Mouse (Mus musculus) limb, embryonic 15.5 days (tissue): Measurements from ENCODE around the gene A830018L16Rik. TPM values are rescaled to one million over a fixed set of nuclear protein-coding genes. Genes with fewer than 3 reads are reported as not detected.

Source experiments
- ATAC-seq: fragments of 200-750 bp; cut with Nextera tagmentation; 2 replicates; pipeline ENCODE4 v1.8.0; 2017; ENCODE audit warnings: low read depth, moderate TSS enrichment; ENCODE audit not compliant: insufficient number of reproducible peaks, low FRiP score, low TSS enrichment
- H3K27ac ChIP-seq: fragments of 300-500 bp; sonication (generic); 2 replicates; pipeline ENCODE4 v1.5.1; 2015; ENCODE audit warnings: moderate library complexity, mild to moderate bottlenecking, inconsistent platforms
- H3K27me3 ChIP-seq: fragments of 300-500 bp; sonication (generic); 2 replicates; pipeline ENCODE4 v1.6.1; 2015; ENCODE audit warnings: inconsistent platforms
- H3K36me3 ChIP-seq: fragments of 300-500 bp; sonication (generic); 2 replicates; pipeline ENCODE4 v1.6.1; 2015; ENCODE audit warnings: inconsistent platforms
- H3K4me1 ChIP-seq: fragments of 300-500 bp; sonication (generic); 2 replicates; pipeline ENCODE4 v1.6.1; 2015; ENCODE audit warnings: inconsistent platforms
- H3K4me2 ChIP-seq: fragments of 300-500 bp; sonication (generic); 2 replicates; pipeline ENCODE4 v1.6.1; 2015; ENCODE audit warnings: mild to moderate bottlenecking, inconsistent platforms
- H3K4me3 ChIP-seq: fragments of 300-500 bp; sonication (generic); 2 replicates; pipeline ENCODE4 v1.5.1; 2015; ENCODE audit warnings: mild to moderate bottlenecking, inconsistent platforms
- H3K9ac ChIP-seq: fragments of 300-500 bp; sonication (generic); 2 replicates; pipeline ENCODE4 v1.6.1; 2015; ENCODE audit warnings: inconsistent platforms
- H3K9me3 ChIP-seq: fragments of 300-500 bp; sonication (generic); 2 replicates; pipeline ENCODE4 v1.6.1; 2016; ENCODE audit warnings: inconsistent platforms
- WGBS: fragments of 180-500 bp; shearing (Covaris S2); methylation state at CpG from one replicate; pipeline ENCODE4 v1.1.7; 2015; 5-methylcytosine and 5-hydroxymethylcytosine counted together
- polyA plus RNA-seq: library from polyadenylated mRNA; unstranded; fragments of >200 nt; fragmentation: Nextera tagmentation; extraction: Ambion mirVana; gene quantifications from 2 replicates; pipeline ENCODE4 v1.2.1, GENCODE M21; 2015

The A830018L16Rik gene
- 0.97 and 1.9 TPM in 2 replicates for polyA plus RNA-seq

DNA sequence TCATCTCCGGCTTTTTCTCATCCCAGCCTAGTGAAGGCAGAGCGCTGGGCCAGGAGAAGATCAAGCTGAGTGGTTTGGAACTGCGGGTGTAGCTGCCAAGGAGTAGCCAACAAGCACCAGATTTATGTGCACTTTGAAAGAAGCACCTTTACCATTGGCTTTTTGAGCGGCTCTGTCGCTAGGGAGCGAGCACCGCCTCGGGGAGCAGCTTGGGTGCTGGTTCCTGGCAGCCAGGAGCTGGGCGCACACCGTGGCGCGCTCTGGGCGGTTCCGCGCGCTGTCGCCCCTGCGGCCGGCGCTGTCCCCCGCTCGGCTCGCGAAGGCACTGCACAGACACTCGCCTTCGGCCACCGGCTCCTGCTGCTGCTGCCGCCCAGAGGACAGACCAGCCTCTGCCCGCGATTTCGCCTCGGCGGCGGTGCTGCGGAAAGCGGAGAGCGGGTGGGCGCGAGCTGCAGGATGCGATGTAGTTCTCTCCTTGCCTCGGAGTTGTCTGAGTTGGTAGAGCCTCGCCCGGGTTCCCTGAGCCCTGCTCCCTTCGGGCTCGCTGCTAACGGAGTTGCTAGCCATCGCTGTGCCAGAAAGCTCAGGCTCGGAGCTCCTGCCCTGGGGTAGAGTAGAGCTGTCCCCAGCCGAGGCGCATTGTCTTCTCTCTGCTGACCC lies at the start of gene A830018L16Rik:
TSS of gene A830018L16Rik (plus strand) at position 212 of the 663 bp plus-strand sequence.
- Histone ChIP-seq H3K9me3 (no peaks in the 10 kb centered on the region), H3K9ac (peak within 1 kb of the TSS; percentile 18; the same call in 1 of the 2 replicates), H3K4me1 (peaks cover 5% of the 10 kb centered on the region; the same call in 1 of the 2 replicates), H3K36me3 (no peaks in the 10 kb centered on the region), H3K4me3 (peak within 1 kb of the TSS; percentile 52), H3K27ac (no peak within 1 kb of the TSS), H3K27me3 (no peaks in the 10 kb centered on the region; the same call in 1 of the 2 replicates), H3K4me2 (peak within 1 kb of the TSS; percentile 89)
- ATAC-seq, result peak; percentile 79
- WGBS, result under 1% methylated on average over 50 of the region's 50 CpGs

DNA sequence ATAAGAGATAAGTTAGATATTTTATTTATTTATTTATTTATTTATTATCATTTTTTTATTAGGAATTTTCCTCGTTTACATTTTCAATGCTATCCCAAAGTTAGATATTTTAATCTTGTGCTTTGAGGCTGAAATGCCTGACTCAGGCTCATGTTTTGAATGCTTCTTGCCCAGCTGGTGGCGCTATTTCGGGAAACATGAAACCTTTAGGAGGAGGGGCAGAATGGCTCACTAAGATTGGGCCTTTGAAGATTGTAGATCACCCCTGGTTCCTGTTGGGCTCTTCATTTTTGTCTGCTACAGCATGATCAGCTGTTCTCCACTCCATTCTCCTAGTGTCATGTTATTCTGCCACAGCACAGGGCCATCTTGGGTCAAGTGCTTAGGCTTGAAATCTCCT lies 28.1 kb upstream of the A830018L16Rik start:
- Histone ChIP-seq H3K27ac (no peak overlapping the region), H3K9me3 (no peaks in the 10 kb centered on the region), H3K9ac (no peak overlapping the region), H3K4me3 (no peak overlapping the region), H3K4me2 (no peak overlapping the region), H3K36me3 (no peaks in the 10 kb centered on the region), H3K4me1 (no peaks in the 10 kb centered on the region), H3K27me3 (no peaks in the 10 kb centered on the region)
- WGBS, result 62% methylated on average over 3 of the region's 3 CpGs
- no peak for ATAC-seq

DNA sequence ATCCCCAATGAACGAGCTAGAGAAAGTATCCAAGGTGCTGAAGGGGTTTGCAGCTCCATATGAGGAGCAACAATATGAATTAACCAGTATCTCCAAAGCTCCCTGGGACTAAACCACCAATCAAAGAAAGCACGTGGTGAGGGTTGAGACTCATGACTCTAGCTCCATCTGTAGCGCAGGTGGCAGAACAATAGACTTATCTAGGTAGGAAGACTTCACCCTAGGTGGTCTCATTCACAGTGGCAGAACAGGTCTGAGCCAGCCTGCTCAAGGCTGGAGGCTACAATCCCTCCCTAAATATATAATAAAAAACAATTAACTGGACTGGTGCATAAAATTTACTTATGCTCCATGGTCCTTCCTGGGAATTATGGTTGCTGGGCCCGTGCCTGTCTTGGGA lies 18.5 kb upstream of the A830018L16Rik start:
- Histone ChIP-seq H3K27me3 (no peaks in the 10 kb centered on the region), H3K36me3 (no peaks in the 10 kb centered on the region), H3K9me3 (no peaks in the 10 kb centered on the region), H3K4me2 (no peak overlapping the region), H3K4me3 (no peak overlapping the region), H3K9ac (no peak overlapping the region), H3K27ac (no peak overlapping the region), H3K4me1 (no peaks in the 10 kb centered on the region)
- WGBS, result 53% methylated on average over 4 of the region's 4 CpGs
- ATAC-seq, result no peak

DNA sequence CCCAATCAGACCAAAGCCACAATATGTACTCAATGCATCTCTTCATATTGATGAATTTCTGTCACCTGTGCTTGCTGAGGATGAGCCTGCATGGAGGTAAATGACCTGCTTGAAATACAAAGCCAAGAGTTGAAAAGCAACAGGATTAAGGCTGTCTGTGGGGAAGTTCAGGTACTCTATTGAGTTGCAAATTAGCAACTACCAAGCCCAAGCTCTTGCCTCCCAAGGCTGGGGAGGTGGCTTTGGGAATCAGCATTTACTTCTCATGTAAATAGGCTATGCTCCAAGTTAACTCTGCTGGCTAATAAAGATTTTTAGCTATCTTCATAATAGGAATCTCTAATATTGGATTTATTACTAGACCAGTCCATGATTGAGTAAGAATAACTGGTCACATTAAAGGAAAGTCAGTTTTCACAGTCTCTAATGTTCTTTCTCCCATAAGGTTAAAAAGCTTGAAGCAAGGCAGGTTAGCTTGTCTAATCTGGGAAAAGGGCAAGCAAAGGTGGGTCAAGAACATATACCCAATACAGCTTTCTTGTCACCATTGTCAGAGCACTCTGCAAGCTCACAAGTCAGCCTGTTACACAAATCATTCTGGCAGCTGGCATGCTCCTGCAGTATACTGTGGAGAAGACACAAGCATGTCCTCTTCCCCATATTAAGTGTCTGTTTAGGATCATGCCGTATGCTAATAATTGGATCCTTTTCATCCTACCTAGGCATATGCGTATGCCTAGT lies 17.7 kb upstream of the A830018L16Rik start:
- no peaks in the 10 kb centered on the region for H3K36me3 ChIP-seq
- no peak overlapping the region for H3K9ac ChIP-seq
- H3K27me3 ChIP-seq, result no peaks in the 10 kb centered on the region
- no peak overlapping the region for H3K4me3 ChIP-seq
- no peaks in the 10 kb centered on the region for H3K4me1 ChIP-seq
- no peak overlapping the region for H3K27ac ChIP-seq
- ATAC-seq, result no peak
- H3K4me2 ChIP-seq, result no peak overlapping the region
- WGBS, result 84% methylated on average over 2 of the region's 2 CpGs
- H3K9me3 ChIP-seq, result no peaks in the 10 kb centered on the region

DNA sequence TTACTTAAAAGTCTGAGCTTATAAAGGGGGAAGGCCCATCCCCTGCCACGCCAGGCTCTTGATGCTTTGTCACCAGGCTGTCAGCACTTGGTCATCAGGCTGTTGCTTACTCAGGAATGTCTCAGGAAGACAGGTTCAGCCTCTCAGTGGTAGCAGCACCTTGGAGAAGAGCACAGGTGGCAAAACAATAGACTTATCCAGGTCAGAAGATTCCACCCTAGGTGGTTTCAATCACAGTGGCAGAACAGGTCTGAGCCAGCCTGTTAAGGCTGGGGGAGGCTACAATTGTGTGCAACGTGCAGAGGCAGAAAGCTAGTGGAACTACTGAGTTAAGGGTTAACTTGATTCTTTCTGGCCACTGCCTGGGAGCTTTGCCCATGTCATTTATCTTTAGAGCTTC lies 12.7 kb upstream of the A830018L16Rik start:
- H3K9ac ChIP-seq, result no peak overlapping the region
- no peaks in the 10 kb centered on the region for H3K4me1 ChIP-seq
- no peaks in the 10 kb centered on the region for H3K9me3 ChIP-seq
- H3K27ac ChIP-seq, result no peak overlapping the region
- no peaks in the 10 kb centered on the region for H3K27me3 ChIP-seq
- ATAC-seq, result no peak
- no peak overlapping the region for H3K4me2 ChIP-seq
- WGBS, result 33% methylated on average over 2 of the region's 2 CpGs
- no peak overlapping the region for H3K4me3 ChIP-seq
- no peaks in the 10 kb centered on the region for H3K36me3 ChIP-seq

GRCm38 (mm10) chr1:11405527-11405926 lies 8.4 kb upstream of the A830018L16Rik start:
- no peak overlapping the region for H3K27ac ChIP-seq
- H3K36me3 ChIP-seq, result no peaks in the 10 kb centered on the region
- H3K27me3 ChIP-seq, result no peaks in the 10 kb centered on the region
- H3K9me3 ChIP-seq, result no peaks in the 10 kb centered on the region
- H3K4me1 ChIP-seq, result no peaks in the 10 kb centered on the region
- ATAC-seq, result no peak
- H3K4me2 ChIP-seq, result no peak overlapping the region
- H3K4me3 ChIP-seq, result no peak overlapping the region
- no peak overlapping the region for H3K9ac ChIP-seq

GRCm38 (mm10) chr1:11406026-11406425 lies 7.9 kb upstream of the A830018L16Rik start:
- no peak for ATAC-seq
- no peaks in the 10 kb centered on the region for H3K36me3 ChIP-seq
- no peaks in the 10 kb centered on the region for H3K9me3 ChIP-seq
- no peak overlapping the region for H3K27ac ChIP-seq
- H3K4me3 ChIP-seq, result no peak overlapping the region
- no peak overlapping the region for H3K4me2 ChIP-seq
- H3K9ac ChIP-seq, result no peak overlapping the region
- H3K27me3 ChIP-seq, result no peaks in the 10 kb centered on the region
- H3K4me1 ChIP-seq, result no peaks in the 10 kb centered on the region
- WGBS, result 77% methylated on average over 3 of the region's 3 CpGs

- WGBS, result 3% methylated on average over 9 of the region's 9 CpGs
- ATAC-seq, result no peak
- H3K4me2 ChIP-seq, result peak overlapping the region; percentile 89
- H3K27me3 ChIP-seq, result no peaks in the 10 kb centered on the region; the same call in 1 of the 2 replicates
- H3K9ac ChIP-seq, result 0 out of 2 replicates have a peak overlapping the region, but pooled peaks have one; percentile 18
- no peak overlapping the region for H3K27ac ChIP-seq
- H3K4me3 ChIP-seq, result peak overlapping the region; percentile 52
- H3K4me1 ChIP-seq, result peaks cover 5% of the 10 kb centered on the region; the same call in 1 of the 2 replicates
- H3K36me3 ChIP-seq, result no peaks in the 10 kb centered on the region
- H3K9me3 ChIP-seq, result no peaks in the 10 kb centered on the region
Observed at GRCm38 (mm10) chr1:11414560-11414959, 655 bp downstream of the A830018L16Rik start.

DNA sequence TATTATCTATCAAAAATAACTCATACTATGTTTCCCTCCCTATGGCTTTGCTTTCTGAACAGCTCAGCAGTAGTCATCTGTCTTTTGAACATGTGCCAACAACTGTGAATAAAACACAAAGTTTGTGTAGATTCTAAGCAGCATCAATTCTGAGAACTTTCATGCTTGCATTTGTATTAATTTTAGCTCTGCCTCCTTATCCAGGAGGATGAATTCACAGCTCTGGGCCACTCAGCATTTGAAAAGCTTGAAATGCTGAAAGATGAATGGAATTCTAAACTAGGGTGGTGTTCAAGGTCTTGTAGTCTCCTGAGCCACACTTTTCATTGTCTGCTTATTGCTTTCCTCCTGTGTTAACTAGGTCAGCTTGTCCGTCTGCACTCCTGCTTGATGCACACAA lies 13.4 kb downstream of the A830018L16Rik start:
- 68% methylated on average over 1 of the region's 1 CpGs for WGBS
- no peak overlapping the region for H3K27ac ChIP-seq
- H3K4me1 ChIP-seq, result no peaks in the 10 kb centered on the region
- H3K4me3 ChIP-seq, result no peak overlapping the region
- no peak overlapping the region for H3K4me2 ChIP-seq
- no peak overlapping the region for H3K9ac ChIP-seq
- no peaks in the 10 kb centered on the region for H3K9me3 ChIP-seq
- ATAC-seq, result no peak
- H3K27me3 ChIP-seq, result no peaks in the 10 kb centered on the region
- H3K36me3 ChIP-seq, result no peaks in the 10 kb centered on the region

DNA sequence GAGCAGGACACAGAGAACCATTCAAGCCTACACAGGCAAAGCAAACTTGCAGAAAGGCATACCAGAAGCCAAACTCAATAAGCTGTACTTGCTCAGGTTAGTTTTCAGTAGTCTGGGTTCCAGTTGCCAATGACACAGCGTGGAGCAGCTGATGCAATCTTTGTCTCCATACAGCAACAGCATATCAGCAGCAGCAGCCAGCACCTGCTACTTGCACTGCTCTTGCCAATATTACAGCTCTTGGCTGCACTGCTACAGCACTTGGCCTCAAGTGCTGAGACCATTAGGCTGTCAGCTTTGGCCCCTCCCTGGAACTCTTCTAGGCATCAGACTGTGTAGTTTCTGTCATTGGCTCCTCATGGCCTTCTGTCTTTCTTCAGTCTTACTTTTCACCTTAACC lies 44.4 kb downstream of the A830018L16Rik start:
- H3K4me1 ChIP-seq, result no peaks in the 10 kb centered on the region
- 79% methylated on average over 1 of the region's 1 CpGs for WGBS
- no peaks in the 10 kb centered on the region for H3K9me3 ChIP-seq
- no peak for ATAC-seq
- H3K4me3 ChIP-seq, result no peak overlapping the region
- no peak overlapping the region for H3K4me2 ChIP-seq
- H3K36me3 ChIP-seq, result no peaks in the 10 kb centered on the region
- no peak overlapping the region for H3K27ac ChIP-seq
- no peak overlapping the region for H3K9ac ChIP-seq
- H3K27me3 ChIP-seq, result no peaks in the 10 kb centered on the region

DNA sequence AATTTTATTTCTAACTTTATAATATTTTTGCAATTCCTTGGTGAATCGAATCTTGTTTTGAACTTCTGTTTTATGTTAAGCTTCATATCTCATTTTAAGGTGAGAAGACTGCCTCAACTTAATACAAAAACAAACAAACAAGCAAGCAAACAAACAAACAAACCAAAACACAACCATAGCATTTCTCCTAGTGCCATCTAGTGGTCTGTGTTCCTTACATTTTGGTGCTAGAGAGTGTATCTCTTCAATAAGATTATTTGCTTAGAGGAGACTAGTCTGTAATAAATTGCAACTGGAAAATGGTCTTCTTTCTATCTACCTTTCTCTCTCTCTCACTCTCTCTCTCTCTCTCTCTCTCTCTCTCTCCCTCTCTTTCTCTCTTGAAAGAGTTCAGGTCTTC lies 52.4 kb downstream of the A830018L16Rik start:
- Histone ChIP-seq H3K27ac (no peak overlapping the region), H3K36me3 (no peaks in the 10 kb centered on the region), H3K27me3 (no peaks in the 10 kb centered on the region), H3K4me3 (no peak overlapping the region), H3K4me2 (no peak overlapping the region), H3K9me3 (no peaks in the 10 kb centered on the region), H3K9ac (no peak overlapping the region), H3K4me1 (no peaks in the 10 kb centered on the region)
- ATAC-seq, result no peak
- WGBS, result 66% methylated on average over 1 of the region's 1 CpGs

DNA sequence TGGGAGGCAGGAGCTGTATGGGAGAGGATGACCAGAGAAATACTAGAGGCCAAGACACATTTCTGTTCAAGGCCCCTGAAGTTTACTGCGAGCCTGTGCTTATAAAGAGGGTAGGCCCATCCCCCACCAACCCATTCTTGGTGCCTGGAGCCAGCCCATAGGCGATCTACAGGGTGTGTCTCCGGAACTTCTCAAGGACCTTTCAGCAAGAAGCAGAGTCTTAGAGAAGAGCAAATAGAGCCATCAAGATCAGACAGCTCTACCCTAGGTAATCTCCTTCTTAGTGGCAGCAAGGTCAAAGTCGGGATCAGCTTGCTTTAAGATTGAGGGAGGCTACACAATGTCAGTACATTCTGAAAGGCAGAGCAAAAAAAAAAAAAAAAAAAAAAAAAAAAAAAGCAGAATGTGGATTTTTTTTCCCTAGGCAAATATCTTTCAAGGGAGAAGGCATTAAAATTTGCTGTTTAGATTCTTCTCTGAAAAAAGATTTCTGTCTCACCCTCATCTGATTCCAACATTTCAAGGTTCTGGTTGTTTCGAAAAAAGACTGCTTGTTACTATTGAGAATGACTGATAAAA lies 53.2 kb downstream of the A830018L16Rik start:
- ATAC-seq, result no peak

More for the DNA sequence above, 53.2 kb downstream of the A830018L16Rik start:
- Histone ChIP-seq H3K36me3 (no peaks in the 10 kb centered on the region), H3K9me3 (no peaks in the 10 kb centered on the region), H3K4me1 (no peaks in the 10 kb centered on the region), H3K4me3 (no peak overlapping the region), H3K4me2 (no peak overlapping the region), H3K27me3 (no peaks in the 10 kb centered on the region), H3K27ac (no peak overlapping the region), H3K9ac (no peak overlapping the region)
- 54% methylated on average over 5 of the region's 5 CpGs for WGBS
